Mouse (Mus musculus) left cerebral cortex, postnatal 14 days (tissue): ENCODE measurements around the gene Slc16a10. TPM values are rescaled to one million over a fixed set of nuclear protein-coding genes. Genes with fewer than 3 reads are reported as not detected.

ENCODE experiments used
- DNase-seq, 2 experiments: peaks; one replicate each; pipeline ENCODE4 v3.0.0; 2021 to 2022; ENCODE audit warnings: low spot score in 2 of 2, mixed read lengths in 1 of 2
- intact Hi-C: fragments of 180-260 bp; cut with DNase I; formaldehyde crosslinking; loops from one replicate; pipeline ENCODE4 v1.15.1; 2025
- total RNA-seq, 2 experiments: library from RNA; stranded (reverse); gene quantifications; 2 replicates each; pipeline ENCODE4 v1.2.3; 2021

Gene Slc16a10
- total RNA-seq, 2 experiments from 2014 or later, result 2.7 to 3.9 TPM

DNA sequence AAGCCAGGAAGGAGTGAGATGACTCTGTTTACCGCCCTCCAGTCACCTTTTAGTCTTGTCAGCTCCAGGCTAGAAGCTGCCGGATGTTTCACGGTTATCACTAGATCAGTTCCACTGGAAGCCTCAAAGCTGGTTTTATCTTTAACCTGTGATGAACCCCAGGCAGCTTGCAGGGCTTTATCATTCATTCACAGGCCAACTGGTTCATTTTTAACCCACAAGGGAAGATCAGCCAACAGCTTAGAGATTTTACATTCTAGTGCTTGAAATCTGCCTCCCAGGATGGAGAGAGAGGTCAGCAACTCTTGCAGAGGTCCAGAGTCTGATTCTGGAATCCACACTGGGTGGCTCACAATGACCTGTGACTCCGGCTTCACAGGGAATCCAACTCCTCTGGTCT lies 150.9 kb downstream of the Slc16a10 start:
- intact Hi-C loops, result no loop called here
- no peak for DNase-seq

DNA sequence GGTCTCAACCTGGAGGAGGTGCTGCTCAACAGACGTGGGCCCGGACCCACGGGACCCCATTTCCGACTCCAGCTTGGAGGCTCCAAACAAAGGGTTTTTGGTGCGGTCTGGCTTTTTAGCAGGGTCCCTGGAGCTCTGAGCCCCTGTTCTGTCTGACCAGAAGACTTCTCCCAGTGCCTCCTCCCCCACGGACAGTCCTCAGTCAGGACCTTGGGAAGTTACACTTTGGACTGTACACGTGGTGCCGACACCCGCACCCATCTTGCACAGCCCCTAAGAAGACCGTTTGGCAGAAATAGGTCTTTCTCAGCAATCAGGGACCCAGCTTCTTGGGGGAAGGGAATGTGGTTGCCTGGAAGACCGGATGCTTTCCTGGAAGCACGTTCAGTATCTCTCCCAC lies 155.6 kb downstream of the Slc16a10 start, which contains the start of gene Mfsd4b5:
Gene Mfsd4b5 (minus strand): TSS at position 181 of the 400 bp plus-strand sequence.
- no peak for DNase-seq
- intact Hi-C loops, result no loop called here

Other genes starting within 250 kb of the Slc16a10 start
- gene Mfsd4b4, start 243.0 kb downstream of the Slc16a10 start, total RNA-seq, result 1 to 10 TPM; 6.8 to 7.1 TPM
- gene Mfsd4b2, start 215.3 kb downstream of the Slc16a10 start, total RNA-seq, result under 1 TPM; 0.19 to 0.33 TPM
- gene Mfsd4b3, start 182.1 kb downstream of the Slc16a10 start, total RNA-seq, result under 1 TPM in 1 of 2 experiments, not detected in 1; 0.20 TPM
- under 1 TPM; 0.25 to 0.33 TPM for gene Mfsd4b5, start 155.6 kb downstream of the Slc16a10 start, total RNA-seq
- gene Mfsd4b1, start 117.0 kb downstream of the Slc16a10 start, total RNA-seq, result under 1 TPM in 1 of 2 experiments, not detected in 1; 0.80 TPM
- gene Rpf2, start 104.8 kb upstream of the Slc16a10 start, total RNA-seq, result 10 to 100 TPM; 20.4 to 25.6 TPM
- 10 to 100 TPM; 19.2 to 21.3 TPM for gene Gtf3c6, start 115.8 kb upstream of the Slc16a10 start, total RNA-seq
- gene Amd1, start 159.9 kb upstream of the Slc16a10 start, total RNA-seq, result 10 to 100 TPM; 60.2 to 61.9 TPM
- 10 to 100 TPM; 43.0 to 43.1 TPM for gene Cdk19, start 197.3 kb upstream of the Slc16a10 start, total RNA-seq